Mouse (Mus musculus) 3134 (cell line): ENCODE measurements around the gene Stom.

Experiments
- DNase-seq: peaks from one replicate; pipeline ENCODE4 v3.0.0-alpha.2; 2011; ENCODE audit warnings: low spot score; ENCODE audit not compliant: insufficient read length; ENCODE audit errors: extremely low read depth

Stom gene

DNA sequence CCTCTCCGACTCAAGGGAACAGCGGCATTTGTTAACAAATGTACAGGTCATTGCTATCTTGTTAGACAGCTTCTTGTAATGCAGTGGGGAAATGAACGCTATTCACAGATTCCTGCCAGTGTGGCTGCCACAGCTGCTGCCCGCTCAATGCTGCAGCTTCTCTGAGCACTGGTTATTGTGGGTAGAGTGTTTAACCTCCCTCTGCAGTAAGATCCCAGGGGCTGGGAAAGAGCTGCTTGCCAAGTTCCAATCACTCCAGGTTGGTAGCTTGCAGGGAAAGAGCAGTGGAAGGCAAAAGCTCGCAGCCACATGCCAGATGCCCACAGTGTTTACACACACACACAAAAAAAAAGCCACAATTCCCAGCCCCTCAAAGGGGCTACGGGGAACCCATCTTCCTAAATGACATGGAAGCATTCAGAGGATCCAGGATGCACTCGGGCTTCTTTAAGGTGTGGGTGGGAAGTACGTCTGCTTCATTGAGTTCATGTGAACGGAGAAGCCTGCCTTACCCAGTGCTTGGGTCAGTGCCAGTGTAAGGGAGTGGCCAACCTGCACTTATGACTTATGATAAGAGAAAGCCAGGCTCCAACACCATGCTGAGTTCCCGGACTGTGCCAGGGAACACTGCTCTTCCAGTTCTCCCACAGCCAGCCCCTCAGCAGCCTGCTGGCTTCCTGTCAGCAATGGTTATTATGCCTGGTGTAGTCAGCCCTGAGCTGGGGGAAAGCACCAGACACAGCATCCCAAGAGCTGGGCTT is 14.2 kb downstream of the Stom start:
- DNase-seq, result no peak

DNA sequence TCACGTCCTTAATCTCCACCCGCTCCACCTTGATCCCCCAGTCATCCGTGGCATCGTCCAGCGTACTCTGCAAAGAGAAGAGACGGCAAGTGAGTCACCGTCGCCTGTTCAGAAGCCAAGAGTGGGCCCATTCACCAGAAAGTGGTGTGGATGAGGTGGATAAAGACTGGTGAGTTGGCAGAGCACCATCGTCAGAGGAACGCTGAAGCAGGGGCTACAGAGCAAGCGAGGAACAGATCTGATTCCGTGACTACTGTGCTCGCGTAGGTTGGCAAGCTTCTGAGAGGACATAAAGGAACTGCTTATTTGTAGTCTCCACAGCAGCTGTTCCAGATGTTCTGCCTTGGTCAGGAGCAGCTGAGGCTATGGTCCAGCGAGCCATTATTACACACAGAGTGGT is 16.4 kb downstream of the Stom start:
- DNase-seq, result peak; percentile 51

DNA sequence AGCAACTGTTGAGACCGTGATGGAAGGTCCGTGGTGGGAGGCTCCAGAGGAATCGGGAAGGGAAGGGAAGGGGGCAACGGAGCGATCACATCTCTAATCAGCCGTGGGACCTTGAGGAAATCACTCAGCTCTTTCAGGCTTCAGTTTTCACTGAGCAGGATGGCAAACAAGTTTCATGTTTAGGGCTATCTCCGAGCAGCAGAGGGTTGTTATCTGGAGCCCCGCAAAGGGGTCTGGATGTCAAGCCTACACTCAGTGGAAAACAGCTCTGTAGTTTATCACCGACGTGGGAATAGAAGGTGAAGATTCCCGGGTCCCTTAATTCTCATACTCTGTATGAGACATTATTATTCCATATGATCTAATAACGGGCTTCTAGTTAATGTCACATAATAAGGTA is 18.4 kb downstream of the Stom start:
- no peak for DNase-seq

DNA sequence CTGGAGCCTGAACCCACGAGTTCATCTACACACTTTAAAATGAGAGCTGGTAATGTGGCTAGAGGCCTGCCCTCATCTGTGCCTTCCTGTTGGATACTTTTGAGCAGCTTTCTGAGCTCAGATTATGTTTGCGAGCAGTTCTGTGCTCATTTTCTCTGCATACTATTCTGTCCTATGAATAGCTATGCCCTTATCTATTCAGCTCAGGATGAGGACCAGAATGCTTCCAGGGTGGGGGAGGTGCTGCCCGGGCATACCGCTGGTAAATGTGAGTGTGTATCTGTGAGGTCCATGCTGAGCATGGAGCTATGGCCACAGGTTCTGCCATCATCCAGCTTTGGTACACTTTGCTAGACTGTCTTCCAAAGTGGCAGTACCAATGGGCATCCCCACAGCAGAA is 19.2 kb downstream of the Stom start:
- DNase-seq, result no peak

DNA sequence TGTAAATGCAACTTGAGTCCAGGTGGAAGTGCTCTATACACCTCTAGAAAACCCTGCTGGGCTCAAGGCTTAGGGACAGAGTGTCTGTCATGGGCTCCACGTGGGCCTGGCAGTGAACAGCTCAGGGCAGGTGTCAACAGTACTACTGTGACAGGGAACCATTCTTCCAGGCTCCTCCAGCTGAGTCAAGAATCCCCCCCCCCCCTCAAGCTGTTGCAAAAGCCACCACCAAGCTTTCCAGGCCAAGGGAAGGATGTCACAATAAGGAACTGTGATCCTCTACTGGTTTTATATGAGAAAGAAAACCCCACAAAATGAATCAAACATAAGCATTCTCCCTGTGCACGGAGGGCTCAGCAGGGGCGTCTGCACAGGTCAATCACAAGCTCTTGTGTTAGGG is 22.5 kb downstream of the Stom start:
- no peak for DNase-seq

DNA sequence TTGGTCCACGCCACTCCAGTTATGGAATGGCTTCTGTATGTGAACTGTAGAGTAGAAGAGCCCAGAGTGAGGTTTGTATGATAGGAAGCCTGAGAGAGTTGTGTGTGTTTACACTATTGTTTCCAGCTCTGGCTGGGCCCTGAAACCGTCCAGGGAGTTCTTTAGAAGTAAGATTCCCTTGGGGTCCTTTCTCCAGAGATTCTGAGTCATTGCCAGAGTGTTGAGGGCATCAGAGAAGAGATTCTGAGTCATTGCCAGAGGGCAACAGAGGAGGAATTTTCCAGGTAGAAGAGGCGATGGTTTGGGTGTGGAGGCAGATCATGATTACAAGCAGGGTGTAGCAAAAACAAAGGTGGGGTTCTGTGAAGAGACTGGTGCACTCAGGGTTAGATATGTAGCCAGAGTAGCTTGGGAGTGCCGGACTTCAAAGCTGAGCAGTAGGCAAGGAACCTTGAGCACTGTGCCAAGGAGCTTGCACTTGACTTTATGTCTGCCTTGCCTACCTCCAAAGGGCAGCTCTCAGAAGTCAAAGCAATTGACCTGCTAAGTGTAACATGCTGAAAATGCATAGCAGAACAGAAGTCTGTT is 26.8 kb downstream of the Stom start:
- DNase-seq, result no peak

DNA sequence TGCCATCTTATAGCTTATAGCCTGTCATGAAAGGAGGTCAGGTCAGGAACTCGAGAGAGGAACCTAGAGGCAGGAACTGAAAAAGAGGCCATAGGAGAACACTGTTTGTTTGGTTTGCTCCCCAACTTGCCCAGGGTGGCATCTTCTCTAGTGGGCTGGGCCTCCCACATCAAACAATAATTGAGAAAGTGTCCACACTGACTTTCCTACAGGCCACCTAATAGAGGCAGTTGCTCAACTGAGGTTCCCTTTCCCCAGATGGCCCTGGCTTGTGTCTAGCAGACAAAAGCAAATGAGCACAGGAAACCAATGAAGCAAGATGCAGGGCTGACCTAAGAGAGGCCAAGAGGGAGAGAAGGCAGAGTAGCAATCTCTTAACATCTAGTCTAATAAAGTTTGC is 28.6 kb downstream of the Stom start:
- no peak for DNase-seq

DNA sequence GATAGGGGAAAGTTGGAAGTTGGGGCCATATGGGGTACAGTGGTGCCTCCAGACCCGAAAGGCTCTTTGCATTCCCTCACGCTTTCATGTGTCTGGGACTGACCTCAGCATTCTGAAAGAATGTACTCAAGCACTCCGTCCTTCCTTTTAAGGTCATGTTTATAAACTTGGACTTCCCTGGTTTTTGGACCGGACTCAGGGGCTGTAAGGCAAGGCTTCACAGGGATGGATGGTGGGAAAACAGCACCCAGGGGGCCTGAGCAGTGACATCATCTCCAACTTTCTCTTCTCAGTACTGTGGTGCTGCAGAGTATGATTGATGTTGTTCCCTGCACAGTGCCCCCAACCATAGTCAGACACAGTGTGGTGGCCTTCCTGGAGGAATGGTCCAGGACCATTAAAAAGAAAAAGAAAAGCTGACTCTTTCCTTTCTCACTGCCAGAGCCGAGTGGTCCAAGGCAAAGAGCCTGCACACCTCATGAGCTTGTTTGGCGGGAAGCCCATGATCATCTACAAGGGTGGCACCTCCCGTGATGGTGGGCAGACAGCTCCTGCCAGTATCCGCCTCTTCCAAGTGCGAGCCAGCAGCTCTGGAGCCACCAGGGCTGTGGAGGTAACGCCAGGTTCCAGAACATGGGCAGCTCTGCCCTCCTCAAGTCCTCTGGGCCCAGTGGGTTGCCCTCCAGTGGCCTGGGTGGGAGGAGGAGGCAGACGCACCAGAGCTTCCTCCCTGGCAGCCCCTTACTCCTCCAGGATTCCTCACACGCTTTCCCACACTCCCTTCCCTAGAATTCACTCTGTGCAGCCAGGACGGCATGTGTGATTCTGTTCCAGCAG is 34.5 kb downstream of the Stom start:
- DNase-seq, result no peak

DNA sequence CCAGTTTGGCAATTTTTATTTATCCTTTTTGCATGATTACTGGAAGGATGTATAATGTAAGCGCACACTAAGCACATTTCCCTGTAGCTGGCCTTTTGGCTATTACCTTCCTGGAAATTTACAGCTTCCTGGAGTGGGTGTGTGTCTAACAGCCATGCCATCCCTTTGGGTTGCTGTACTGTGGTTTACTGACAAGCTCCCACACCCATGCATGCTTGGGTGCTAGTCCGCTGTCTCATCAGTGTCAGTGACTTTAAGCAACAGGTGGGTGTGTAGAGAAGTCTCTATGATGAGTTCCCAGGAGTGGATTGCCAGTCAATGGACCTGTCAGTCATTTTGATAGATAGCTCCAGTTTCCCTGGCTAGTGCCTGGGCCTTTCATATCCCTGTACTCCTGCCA is 37.3 kb downstream of the Stom start:
- DNase-seq, result no peak

DNA sequence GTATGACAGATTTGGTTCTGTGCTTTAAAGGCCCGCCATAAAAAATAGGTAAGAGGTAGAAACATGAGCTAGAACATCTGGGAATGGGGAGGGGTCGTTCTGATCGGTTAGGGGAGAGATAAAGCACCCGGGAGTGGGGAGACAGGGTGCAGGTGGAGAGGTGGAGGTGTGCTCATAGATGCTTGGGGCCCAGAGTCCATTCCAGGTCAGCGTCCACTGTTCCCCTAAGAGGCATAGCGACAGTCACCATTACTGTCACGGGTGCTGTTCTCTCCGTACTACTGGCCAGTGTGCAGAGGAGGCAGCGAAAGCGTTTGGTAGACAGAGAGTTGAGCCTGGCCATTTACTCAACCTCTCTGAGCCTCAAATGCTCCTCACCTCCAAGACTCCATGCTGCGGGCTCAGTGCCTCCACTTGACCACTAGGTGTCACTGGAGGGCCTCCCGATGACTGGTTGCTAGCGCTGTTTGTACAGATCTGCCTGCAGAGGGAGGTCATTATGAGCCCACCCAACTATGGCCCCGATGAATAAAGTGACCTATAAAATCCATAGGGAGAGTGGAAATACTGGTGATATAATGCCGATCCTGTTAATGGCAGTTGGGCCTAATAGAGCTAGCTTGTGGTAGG is 39.0 kb downstream of the Stom start:
- peak; percentile 22 for DNase-seq

DNA sequence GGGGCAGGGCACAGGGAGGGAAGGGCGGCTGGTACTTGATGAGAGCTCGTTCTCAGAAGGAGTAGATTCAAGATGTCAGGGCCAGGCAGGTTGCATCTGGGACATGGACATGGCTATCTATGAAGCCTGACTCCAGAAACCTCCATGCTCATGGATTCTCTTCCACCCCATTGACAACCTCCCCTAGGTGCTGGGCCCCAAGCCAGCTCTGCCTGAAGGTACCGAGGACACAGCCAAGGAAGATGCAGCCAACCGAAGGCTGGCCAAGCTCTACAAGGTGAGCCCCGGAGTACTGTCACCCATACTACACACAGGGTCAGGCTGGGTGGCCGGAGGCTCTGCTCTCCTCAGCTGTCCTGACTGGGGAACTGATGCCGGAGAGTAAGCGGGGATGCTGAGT is 43.5 kb downstream of the Stom start:
- DNase-seq, result no peak

DNA sequence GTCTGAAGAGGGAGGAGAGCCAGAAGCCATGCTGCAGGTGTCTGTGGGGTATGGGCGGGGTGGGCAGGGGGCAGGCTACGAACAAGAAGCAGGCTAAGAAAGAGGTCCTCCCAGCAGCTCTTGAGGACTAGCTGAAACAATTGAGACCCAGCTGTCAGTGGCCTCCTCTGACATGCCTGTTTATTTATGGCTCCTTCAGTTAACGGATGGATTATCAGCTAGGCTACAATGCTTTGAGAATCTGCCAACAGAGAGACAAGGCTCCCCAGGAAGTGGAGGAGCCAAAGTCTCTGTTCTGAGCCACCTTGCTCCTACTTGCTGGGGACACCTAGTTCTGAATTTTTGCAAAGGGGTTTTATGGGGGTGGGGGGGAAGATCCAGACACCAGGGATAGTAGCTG is 44.1 kb downstream of the Stom start:
- DNase-seq, result no peak

DNA sequence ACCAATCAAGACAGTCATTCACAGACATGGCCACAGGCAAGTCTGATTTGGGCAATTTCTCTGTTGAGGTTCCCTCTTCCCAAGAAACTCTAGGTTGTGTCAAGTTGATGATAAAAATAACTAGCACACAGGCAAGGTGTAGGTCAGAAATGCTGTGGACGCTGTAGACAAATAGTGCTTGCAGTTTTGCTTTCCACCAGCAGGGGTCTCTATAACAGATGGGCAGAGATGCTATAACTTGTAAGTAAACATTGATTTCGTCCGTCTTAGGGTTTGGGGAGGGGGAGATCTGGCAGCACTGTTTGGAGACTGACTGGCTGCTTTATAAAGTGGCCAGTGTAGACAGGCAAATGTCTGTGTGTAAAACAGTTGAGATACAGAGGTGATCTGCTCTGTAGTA is 44.9 kb downstream of the Stom start:
- DNase-seq, result no peak

DNA sequence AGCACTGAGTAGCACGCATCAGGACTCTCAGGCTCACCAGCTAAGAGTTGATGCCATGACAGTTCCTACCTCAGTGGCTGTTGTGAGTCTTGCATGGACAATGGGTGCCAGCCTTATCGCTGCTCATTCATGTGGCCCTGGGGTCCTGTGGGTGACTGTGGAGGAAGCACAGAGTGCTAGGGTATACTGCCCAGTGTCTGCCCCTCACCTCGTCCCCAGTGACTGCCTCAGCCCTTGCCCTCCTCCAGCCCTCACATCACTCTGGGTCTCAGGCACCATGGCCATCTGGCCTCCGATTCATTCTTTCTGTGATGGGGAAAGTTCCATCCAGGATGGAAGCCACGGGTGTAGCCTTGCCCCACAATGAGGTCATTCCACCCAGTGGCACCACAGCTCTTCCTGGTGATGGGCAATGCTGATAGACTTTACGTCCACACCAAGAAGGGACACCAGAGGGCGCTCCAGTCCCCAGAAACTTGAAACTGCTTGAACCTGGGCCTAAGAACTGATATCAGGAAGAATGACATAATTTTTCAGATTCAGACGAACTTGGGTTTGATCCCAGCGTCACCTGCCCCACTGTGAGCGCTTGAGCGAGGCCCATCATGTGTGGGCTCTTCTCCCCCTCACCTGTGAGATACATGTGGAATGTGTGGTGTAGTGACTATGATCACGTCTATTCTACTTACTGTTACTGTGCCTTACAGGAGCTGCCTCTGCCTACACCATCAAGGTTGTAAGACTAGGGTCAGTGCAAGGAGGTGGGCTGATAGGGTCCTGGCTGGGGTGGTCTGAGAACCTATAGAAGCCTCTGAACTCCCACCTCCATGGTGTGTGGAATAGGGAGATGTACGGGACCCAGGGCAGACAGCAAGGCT is 47.8 kb downstream of the Stom start:
- peak; percentile 54 for DNase-seq

DNA sequence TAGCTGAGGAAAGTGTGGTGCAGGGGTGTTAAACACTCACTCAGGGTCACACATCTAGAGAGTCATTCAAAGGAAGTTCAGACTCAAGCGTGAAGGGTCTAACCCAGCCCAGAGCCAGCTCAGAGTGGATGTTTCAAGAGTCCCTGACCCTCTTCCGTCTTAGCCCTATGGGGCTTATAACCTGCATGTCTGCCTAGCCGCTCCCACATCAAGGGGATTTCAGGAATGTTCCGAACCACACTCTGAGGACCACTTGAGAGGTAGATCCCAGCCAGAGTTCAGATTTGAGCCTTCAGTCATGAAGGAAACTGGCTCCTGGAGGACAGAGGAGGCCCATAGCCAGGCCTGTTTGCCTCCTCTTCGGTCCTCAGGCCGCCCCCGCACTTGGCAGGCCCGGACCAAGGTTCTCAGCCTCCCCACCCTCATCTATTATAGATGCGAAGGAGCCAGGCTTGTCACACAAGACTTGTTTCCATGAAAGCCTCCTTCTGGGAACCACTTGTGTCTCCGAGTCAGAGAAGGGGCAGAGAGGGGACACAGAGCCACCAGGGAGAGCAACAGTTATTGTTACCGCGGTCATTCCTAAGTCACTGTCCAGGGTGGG is 49.7 kb downstream of the Stom start:
- no peak for DNase-seq

DNA sequence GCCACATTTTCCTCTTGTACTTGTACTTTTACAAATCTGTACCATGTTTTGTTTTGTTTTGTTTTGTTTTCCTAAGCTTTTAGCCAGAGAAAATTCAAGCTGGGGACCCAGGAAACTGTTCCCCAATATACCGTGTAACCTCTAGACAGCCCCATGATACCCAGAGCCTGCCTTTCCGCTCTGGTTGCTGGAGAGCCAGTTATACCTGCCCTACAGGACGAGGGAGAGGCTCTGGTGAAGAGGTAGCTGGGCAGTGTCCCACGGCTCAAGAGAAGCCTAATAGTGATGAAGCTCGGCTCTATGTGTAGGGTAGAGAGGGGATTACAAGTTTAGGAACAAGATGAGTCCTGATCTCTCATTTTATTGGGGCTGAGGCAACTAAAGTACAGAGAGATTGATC is 51.6 kb downstream of the Stom start:
- no peak for DNase-seq

DNA sequence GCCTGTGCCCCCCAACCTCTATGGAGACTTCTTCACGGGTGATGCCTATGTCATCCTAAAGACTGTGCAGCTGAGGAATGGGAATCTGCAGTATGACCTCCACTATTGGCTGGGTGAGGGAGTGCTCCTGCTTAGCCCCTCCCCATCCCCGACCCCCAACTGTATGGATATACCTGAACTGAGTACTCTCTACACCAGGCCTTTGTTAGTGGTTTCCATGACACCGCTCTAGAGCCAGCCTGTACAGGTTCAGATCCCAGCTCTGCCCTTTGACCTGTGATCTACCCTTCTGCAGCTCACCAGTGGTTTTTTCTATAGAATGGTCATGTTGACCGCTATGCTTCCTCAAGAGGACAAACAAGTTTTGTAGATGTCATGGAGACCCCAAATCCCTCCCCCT is 52.8 kb downstream of the Stom start:
- no peak for DNase-seq

DNA sequence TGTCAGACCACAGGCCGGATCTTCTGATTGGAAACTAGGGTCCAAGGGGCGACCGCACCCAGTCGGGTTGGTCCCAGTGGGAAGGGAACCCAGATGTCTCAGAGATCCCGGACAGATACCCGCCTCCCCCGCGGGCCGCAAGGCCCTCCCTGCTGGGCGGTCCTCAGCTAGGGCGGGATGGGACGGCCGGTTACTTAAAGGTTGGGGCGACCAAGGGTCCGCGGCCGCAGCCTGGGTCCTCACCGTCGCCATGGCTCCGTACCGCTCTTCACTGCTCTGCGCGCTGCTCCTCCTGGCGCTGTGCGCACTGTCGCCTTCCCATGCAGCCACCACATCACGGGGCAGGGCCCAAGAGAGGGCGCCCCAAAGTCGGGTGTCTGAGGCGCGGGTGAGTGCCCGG is 54.6 kb downstream of the Stom start:
- no peak for DNase-seq

DNA sequence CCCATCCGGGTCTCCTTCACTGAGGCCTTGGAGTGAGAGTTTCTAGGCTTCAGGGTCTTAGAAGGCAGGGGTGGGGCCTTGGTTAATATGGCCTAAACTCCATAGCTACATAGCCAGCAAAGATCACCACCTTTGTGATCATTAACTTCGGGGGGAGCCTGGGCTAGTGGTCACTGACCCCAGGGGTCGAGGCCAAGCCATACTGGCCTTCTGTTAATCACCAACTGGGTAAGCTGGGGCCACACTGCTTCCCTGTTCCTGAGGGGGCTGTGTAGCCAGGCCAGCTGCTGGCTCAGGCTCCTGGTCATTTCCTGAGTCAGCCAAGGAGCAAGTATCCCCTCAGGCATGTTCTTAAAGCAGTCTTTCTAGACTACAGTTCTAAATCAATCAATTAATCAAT is 56.8 kb downstream of the Stom start:
- no peak for DNase-seq
